Comparison of ENCODE assay signal across 10 mouse cellular contexts in genomic region chr7:131542872-131543622, GRCm38 (mm10). TPM values are rescaled to one million over a fixed set of nuclear protein-coding genes. Genes with fewer than 3 reads are reported as not detected.
DNase-seq lines count a peak whose midpoint lies in the region; ATAC-seq lines count a peak whose summit lies in the region.
"Had no signal": no experiment of that assay in that cellular context is flagged by ENCODE, and none has a peak within 500 bp of the region (broad histone marks: within the 10 kb centered on the region; RNA-seq: fewer than 3 reads in every experiment).

No protein-coding gene starts in this region.

- H3K4me1 ChIP-seq in heart, embryonic 12.5 days (replicated peaks): peaks cover 31% of the 10 kb centered on the region
- peaks cover 10% of the 10 kb centered on the region for H3K4me1 ChIP-seq in embryonic facial prominence, embryonic 11.5 days (ENCODE audit: control insufficient read depth, insufficient read depth, low read length)

- no peak for ATAC-seq in heart, embryonic 12.5 days (ENCODE audit: insufficient number of reproducible peaks, low FRiP score)
- no peak for ATAC-seq in embryonic facial prominence, embryonic 11.5 days (replicated peaks; ENCODE audit: insufficient number of reproducible peaks, low FRiP score, low TSS enrichment, low read depth)

- no peak overlapping the region for H3K27ac ChIP-seq in heart, embryonic 12.5 days (ENCODE audit: poor library complexity, severe bottlenecking)
- H3K27ac ChIP-seq in embryonic facial prominence, embryonic 11.5 days (replicated peaks; ENCODE audit: low read depth, low read length): no peak overlapping the region

- peaks cover 93% of the 10 kb centered on the region for H3K27me3 ChIP-seq in heart, embryonic 12.5 days (replicated peaks)
- H3K27me3 ChIP-seq in embryonic facial prominence, embryonic 11.5 days (ENCODE audit: control insufficient read depth, insufficient read depth, low read length): peaks cover 75% of the 10 kb centered on the region

- no peaks in the 10 kb centered on the region for H3K36me3 ChIP-seq in heart, embryonic 12.5 days
- H3K36me3 ChIP-seq in embryonic facial prominence, embryonic 11.5 days (replicated peaks; ENCODE audit: control insufficient read depth, insufficient read depth, low read depth, low read length): no peaks in the 10 kb centered on the region

- no peaks in the 10 kb centered on the region for H3K9me3 ChIP-seq in heart, embryonic 12.5 days (replicated peaks)
- H3K9me3 ChIP-seq in embryonic facial prominence, embryonic 11.5 days (replicated peaks; ENCODE audit: control insufficient read depth, low read length): no peaks in the 10 kb centered on the region

- no peak for DNase-seq in heart, adult 8-10 months (ENCODE audit: low spot score)
- peak; percentile 38 for DNase-seq in embryonic facial prominence, embryonic 11.5 days (ENCODE audit: low spot score)
- peak; percentile 47 for DNase-seq in induced T-regulatory cell, adult 2 months (ENCODE audit: low read depth)
- DNase-seq in neural tube, embryonic 10.5 days (ENCODE audit: extremely low spot score, low spot score): peak; percentile 69
- DNase-seq in urinary bladder, postnatal 10 days (ENCODE audit: low spot score): no peak
- DNase-seq in spleen, postnatal 14 days (ENCODE audit: low spot score in 2 of 2): no peak
- no peak for DNase-seq in right cerebral cortex, postnatal 4 days

- H3K4me3 ChIP-seq in heart, embryonic 12.5 days: peak overlapping the region; percentile 44
- H3K4me3 ChIP-seq in embryonic facial prominence, embryonic 11.5 days (ENCODE audit: low read depth, low read length): peak overlapping the region; percentile 30

- WGBS in heart, embryonic 12.5 days: under 1% methylated on average over 70 of the region's 71 CpGs
- under 1% methylated on average over 58 of the region's 71 CpGs for WGBS in embryonic facial prominence, embryonic 11.5 days

- peak overlapping the region; percentile 74 for H3K4me2 ChIP-seq in heart, embryonic 12.5 days
- H3K4me2 ChIP-seq in embryonic facial prominence, embryonic 11.5 days (ENCODE audit: low read depth, low read length): peak overlapping the region; percentile 75

- no peak overlapping the region for H3K9ac ChIP-seq in heart, embryonic 12.5 days
- H3K9ac ChIP-seq in embryonic facial prominence, embryonic 11.5 days (replicated peaks; ENCODE audit: low read length): peak overlapping the region; percentile 3; the same call in 1 of the 2 replicates

RNA-seq across cellular contexts. Expression of gene Hmx3, which starts 0.4 kb away (rescaled TPM):
- not detected in 2 replicates for polyA plus RNA-seq in heart, embryonic 12.5 days (2016; fragmentation: Nextera tagmentation; extraction: Ambion mirVana)
- not detected for total RNA-seq in heart, adult 8-10 months (2022)
- polyA plus RNA-seq in embryonic facial prominence, embryonic 11.5 days (2014; fragmentation: Nextera tagmentation; extraction: Ambion mirVana): 0.20 TPM in 1 of 2 replicates, not detected in the other
- total RNA-seq: MEL had no signal
- polyA plus RNA-seq: gonadal fat pad, adult 2 months had no signal

RNA-seq across cellular contexts. Expression of gene Hmx2, which starts 5.5 kb away (rescaled TPM):
- not detected in 2 replicates for polyA plus RNA-seq in heart, embryonic 12.5 days (2016; fragmentation: Nextera tagmentation; extraction: Ambion mirVana)
- not detected for total RNA-seq in heart, adult 8-10 months (2022)
- polyA plus RNA-seq in embryonic facial prominence, embryonic 11.5 days (2014; fragmentation: Nextera tagmentation; extraction: Ambion mirVana): 0.21 and 0.36 TPM in 2 replicates
- polyA plus RNA-seq: gonadal fat pad, adult 2 months had no signal

RNA-seq across cellular contexts. Expression of gene Bub3, which starts 17.0 kb away (rescaled TPM):
- 129 and 133 TPM in 2 replicates for polyA plus RNA-seq in heart, embryonic 12.5 days (2016; fragmentation: Nextera tagmentation; extraction: Ambion mirVana)
- 10 to 100 TPM; 28.6 to 34.8 (median 29.3) TPM for total RNA-seq in heart, adult 8-10 months (2022)
- polyA plus RNA-seq in embryonic facial prominence, embryonic 11.5 days (2014; fragmentation: Nextera tagmentation; extraction: Ambion mirVana): 279 and 281 TPM in 2 replicates

Comparison
In these comparisons a context has a peak if more than half of its experiments do, and no peak if none do; other contexts are left out.
1. DNase-seq: peak in embryonic facial prominence, embryonic 11.5 days (single experiment), induced T-regulatory cell, adult 2 months (single experiment) and neural tube, embryonic 10.5 days (single experiment); none in heart, adult 8-10 months (single experiment), urinary bladder, postnatal 10 days (single experiment), spleen, postnatal 14 days (0 of 2) and right cerebral cortex, postnatal 4 days (single experiment).